Mouse (Mus musculus) subcutaneous adipose tissue, adult 2 months (tissue): ENCODE results near the gene Btg1-ps2. TPM values are rescaled to one million over a fixed set of nuclear protein-coding genes. Genes with fewer than 3 reads are reported as not detected.

Experiments used
- polyA plus RNA-seq: library from polyadenylated mRNA; depleted of rRNA; stranded (reverse); fragments of >200 nt; gene quantifications from 2 replicates; pipeline ENCODE4 v1.2.3, GENCODE M21; 2012; ENCODE audit warnings: low replicate concordance; rRNA removed

Btg1-ps2 gene
- not detected in 2 replicates for polyA plus RNA-seq

DNA sequence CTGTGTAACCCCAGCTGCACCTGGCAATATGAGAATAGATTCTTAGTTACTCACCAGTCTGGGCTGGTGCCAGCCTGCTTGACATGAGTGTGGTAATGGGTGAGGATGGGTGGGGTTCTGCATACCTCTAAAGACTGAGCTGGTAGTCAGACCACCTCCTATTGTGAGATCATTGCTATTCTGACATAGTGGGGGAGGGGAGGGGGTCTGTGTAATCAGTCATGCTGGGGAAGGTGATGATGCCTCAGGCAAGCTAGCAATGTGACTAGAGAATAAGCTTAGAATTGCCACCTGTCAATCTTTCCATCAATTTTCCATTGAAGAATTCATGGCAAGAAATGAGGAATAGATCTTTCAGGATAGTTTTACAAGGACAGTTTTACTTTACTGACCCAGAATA lies at the start of gene Btg1-ps2:
Gene Btg1-ps2, minus strand, starts transcription at position 101 of the 400 bp plus-strand sequence.

DNA sequence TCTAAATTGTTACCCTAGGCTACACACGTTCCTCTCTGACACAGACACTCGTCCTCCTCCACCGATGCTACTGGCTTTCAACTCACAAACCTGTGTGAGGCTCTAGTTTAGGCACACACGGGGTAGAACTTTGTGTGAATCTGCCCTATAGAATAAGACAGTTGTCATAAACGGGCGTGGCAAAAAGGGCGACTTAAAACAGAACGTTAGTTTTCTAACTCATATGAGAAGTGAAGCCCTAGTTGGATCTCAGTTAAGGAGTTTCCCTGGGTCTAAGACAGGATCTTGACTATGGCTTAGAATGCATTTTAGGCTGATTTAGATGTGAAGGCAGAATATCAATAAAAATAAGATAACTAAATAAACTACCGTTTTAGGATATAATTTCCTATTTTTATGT lies 42.1 kb upstream of the Btg1-ps2 start, which contains the start of gene Rhox11:
Gene Rhox11, minus strand, starts transcription at position 101 of the 400 bp plus-strand sequence.

DNA sequence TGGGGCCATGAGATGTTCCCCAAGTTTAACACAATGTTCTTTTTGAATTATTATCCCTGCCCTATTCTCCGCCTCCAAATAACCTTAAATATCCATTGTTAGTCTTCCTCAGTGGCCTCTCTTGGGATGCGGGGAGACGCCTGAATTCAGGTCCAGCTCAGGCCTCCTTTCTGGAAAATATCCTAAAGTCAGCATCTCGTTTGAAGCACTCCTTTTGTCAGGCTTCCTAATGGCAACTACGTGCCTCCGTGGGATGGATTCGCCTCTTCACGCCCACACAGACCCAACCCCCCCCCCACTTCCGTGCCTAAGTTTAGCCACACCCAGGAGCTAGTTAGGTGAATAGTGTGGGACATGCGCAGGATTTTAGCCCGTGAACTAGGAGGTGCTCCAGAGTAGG lies 23.3 kb upstream of the Btg1-ps2 start, which contains the start of gene Rhox10:
Gene Rhox10, plus strand, starts transcription at position 301 of the 400 bp plus-strand sequence.

DNA sequence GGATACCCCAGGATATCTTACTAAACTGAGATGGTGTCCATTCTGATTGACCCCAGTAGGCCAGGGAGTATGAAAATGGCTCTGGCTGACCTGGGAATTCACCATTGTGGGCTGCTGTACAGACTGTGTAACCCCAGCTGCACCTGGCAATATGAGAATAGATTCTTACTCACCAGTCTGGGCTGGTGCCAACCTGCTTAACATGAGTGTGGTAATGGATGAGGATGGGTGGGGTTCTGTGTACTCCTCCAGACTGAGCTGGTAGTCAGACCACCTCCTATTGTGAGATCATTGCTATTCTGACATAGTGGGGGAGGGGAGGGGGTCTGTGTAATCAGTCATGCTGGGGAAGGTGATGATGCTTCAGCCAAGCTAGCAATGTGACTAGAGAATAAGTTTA lies 24.3 kb downstream of the Btg1-ps2 start, which contains the start of gene Btg1-ps1:
Gene Btg1-ps1, minus strand, starts transcription at position 219 of the 400 bp plus-strand sequence.

Other genes starting within 250 kb of the Btg1-ps2 start
- not detected in 2 replicates for gene Rhox5, start 238.3 kb downstream of the Btg1-ps2 start, polyA plus RNA-seq
- gene Rhox6, start 216.2 kb downstream of the Btg1-ps2 start, polyA plus RNA-seq: not detected in 2 replicates
- gene Rhox7a, start 211.4 kb downstream of the Btg1-ps2 start, polyA plus RNA-seq: not detected in 2 replicates
- not detected in 2 replicates for gene Rhox8, start 164.2 kb downstream of the Btg1-ps2 start, polyA plus RNA-seq
- not detected in 2 replicates for gene Rhox7b, start 145.9 kb downstream of the Btg1-ps2 start, polyA plus RNA-seq
- not detected in 2 replicates for gene Rhox9, start 141.3 kb downstream of the Btg1-ps2 start, polyA plus RNA-seq
- gene Btg1-ps1, start 24.3 kb downstream of the Btg1-ps2 start, polyA plus RNA-seq: not detected in 2 replicates
- not detected in 2 replicates for gene Rhox10, start 23.4 kb upstream of the Btg1-ps2 start, polyA plus RNA-seq
- gene Rhox11, start 42.0 kb upstream of the Btg1-ps2 start, polyA plus RNA-seq: not detected in 2 replicates
- not detected in 2 replicates for gene Rhox12, start 67.8 kb upstream of the Btg1-ps2 start, polyA plus RNA-seq
- gene Rhox13, start 78.1 kb upstream of the Btg1-ps2 start, polyA plus RNA-seq: not detected in 2 replicates
- gene Zbtb33, start 146.7 kb upstream of the Btg1-ps2 start, polyA plus RNA-seq: 4.1 and 6.1 TPM in 2 replicates
- 1.4 and 3.8 TPM in 2 replicates for gene Tmem255a, start 209.3 kb upstream of the Btg1-ps2 start, polyA plus RNA-seq